23 mouse cellular contexts compared by ENCODE assay signal in the genomic region with DNA sequence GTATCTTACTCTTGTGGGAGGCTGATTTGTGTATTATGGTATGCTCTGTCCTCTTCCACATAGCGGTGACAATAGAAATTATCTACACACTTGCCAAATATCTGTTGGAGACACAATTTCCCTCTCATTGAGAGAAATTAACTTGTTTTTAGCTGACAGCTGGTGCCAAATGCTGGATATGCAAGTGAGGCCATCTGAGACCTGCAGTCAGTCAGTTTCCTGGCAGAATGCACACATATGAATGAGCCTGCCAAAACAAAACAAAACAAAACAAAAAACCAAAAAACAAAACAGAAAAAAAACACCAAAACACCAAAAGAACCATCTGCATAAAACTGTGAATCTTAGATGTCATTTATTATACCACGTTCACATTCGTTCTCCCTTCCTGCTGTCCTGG.
DNase-seq lines count a peak whose midpoint lies in the region; ATAC-seq lines count a peak whose summit lies in the region.
"Had no signal": no experiment of that assay in that cellular context is flagged by ENCODE, and none has a peak within 500 bp of the region (broad histone marks: within the 10 kb centered on the region; RNA-seq: fewer than 3 reads in every experiment).

No protein-coding gene starts in this region.

- H3K4me3 ChIP-seq in hindbrain, embryonic 14.5 days (replicated peaks; ENCODE audit: low read length) = no peak overlapping the region
- no peak overlapping the region for H3K4me3 ChIP-seq in hindbrain, embryonic 16.5 days (ENCODE audit: low read length)
- H3K4me3 ChIP-seq: heart, embryonic 13.5 days; liver, embryonic 13.5 days; neural tube, embryonic 12.5 days had no signal

- peak; percentile 26 for DNase-seq in hindbrain, embryonic 14.5 days (ENCODE audit: low spot score)
- DNase-seq in left cerebral cortex, postnatal 4 days = peak; percentile 6
- no peak for DNase-seq in left cerebral cortex, adult 18-20 months (ENCODE audit: low spot score in 2 of 2)
- DNase-seq in brain, embryonic 18.5 days (ENCODE audit: low read depth, low spot score) = peak; percentile 51
- peak; percentile 16 to 82 for DNase-seq in layer of hippocampus, postnatal 14 days (ENCODE audit: low spot score in 2 of 2)
- DNase-seq: adrenal gland, postnatal 36 days; cerebellum, adult 2 months; cerebellum, postnatal 36 days; embryo, embryonic 11 days; gastrocnemius, postnatal 25 days; heart, adult 18-20 months; heart, postnatal 14 days; kidney, adult 8-10 months; kidney, postnatal 14 days; liver, embryonic 13.5 days; lung, adult 2 months; lung, postnatal 14 days; right cerebral cortex, postnatal 14 days had no signal

- H3K27ac ChIP-seq in hindbrain, embryonic 14.5 days = no peak overlapping the region
- no peak overlapping the region for H3K27ac ChIP-seq in hindbrain, embryonic 16.5 days (ENCODE audit: low read depth, low read length)
- H3K27ac ChIP-seq: heart, embryonic 13.5 days; liver, embryonic 13.5 days; neural tube, embryonic 12.5 days had no signal

- intact Hi-C loops in left cerebral cortex, postnatal 4 days (cut with DNase I) = no loop called here

- no peaks in the 10 kb centered on the region for H3K36me3 ChIP-seq in hindbrain, embryonic 14.5 days (replicated peaks; ENCODE audit: control insufficient read depth, insufficient read depth)
- no peaks in the 10 kb centered on the region for H3K36me3 ChIP-seq in hindbrain, embryonic 16.5 days (ENCODE audit: control insufficient read depth, insufficient read depth, low read length)
- H3K36me3 ChIP-seq: heart, embryonic 13.5 days; liver, embryonic 13.5 days; neural tube, embryonic 12.5 days had no signal

- no peak overlapping the region for H3K9ac ChIP-seq in hindbrain, embryonic 14.5 days
- H3K9ac ChIP-seq in hindbrain, embryonic 16.5 days (ENCODE audit: low read depth, low read length) = no peak overlapping the region
- H3K9ac ChIP-seq: heart, embryonic 13.5 days; liver, embryonic 13.5 days; neural tube, embryonic 12.5 days had no signal

- 93% methylated on average over 3 of the region's 3 CpGs for WGBS in hindbrain, embryonic 14.5 days
- WGBS in hindbrain, embryonic 16.5 days = 71% methylated on average over 3 of the region's 3 CpGs

- ATAC-seq in hindbrain, embryonic 14.5 days (ENCODE audit: low FRiP score) = no peak
- ATAC-seq in hindbrain, embryonic 16.5 days = no peak
- ATAC-seq in CD4-positive, CD25-positive, alpha-beta regulatory T cell, adult 4 months = no peak

- no peaks in the 10 kb centered on the region for H3K9me3 ChIP-seq in hindbrain, embryonic 14.5 days (ENCODE audit: control insufficient read depth, low read length)
- no peaks in the 10 kb centered on the region for H3K9me3 ChIP-seq in hindbrain, embryonic 16.5 days (ENCODE audit: control insufficient read depth, low read length)
- H3K9me3 ChIP-seq: heart, embryonic 13.5 days; liver, embryonic 13.5 days; neural tube, embryonic 12.5 days had no signal

- H3K4me1 ChIP-seq in hindbrain, embryonic 14.5 days (replicated peaks; ENCODE audit: control insufficient read depth, insufficient read depth, low read length) = no peaks in the 10 kb centered on the region
- no peaks in the 10 kb centered on the region for H3K4me1 ChIP-seq in hindbrain, embryonic 16.5 days (ENCODE audit: control insufficient read depth, insufficient read depth, low read depth, low read length)
- H3K4me1 ChIP-seq: heart, embryonic 13.5 days; liver, embryonic 13.5 days; neural tube, embryonic 12.5 days had no signal

- no peaks in the 10 kb centered on the region for H3K27me3 ChIP-seq in hindbrain, embryonic 14.5 days (ENCODE audit: control insufficient read depth, insufficient read depth, low read length)
- no peaks in the 10 kb centered on the region for H3K27me3 ChIP-seq in hindbrain, embryonic 16.5 days (replicated peaks; ENCODE audit: control insufficient read depth, insufficient read depth, low read length)
- H3K27me3 ChIP-seq: heart, embryonic 13.5 days; liver, embryonic 13.5 days; neural tube, embryonic 12.5 days had no signal

- no peak overlapping the region for H3K4me2 ChIP-seq in hindbrain, embryonic 14.5 days (replicated peaks)
- no peak overlapping the region for H3K4me2 ChIP-seq in hindbrain, embryonic 16.5 days (ENCODE audit: low read length)
- H3K4me2 ChIP-seq: heart, embryonic 13.5 days; liver, embryonic 13.5 days; midbrain, embryonic 11.5 days; neural tube, embryonic 12.5 days had no signal

Comparison
In these comparisons a context has a peak if more than half of its experiments do, and no peak if none do; other contexts are left out.
1. DNase-seq: peak in hindbrain, embryonic 14.5 days (single experiment), left cerebral cortex, postnatal 4 days (single experiment), brain, embryonic 18.5 days (single experiment) and layer of hippocampus, postnatal 14 days (2 of 2); none in left cerebral cortex, adult 18-20 months (0 of 2).